Mouse (Mus musculus) liver, postnatal 0 days (tissue): ENCODE data around the gene Rxfp3. TPM values are rescaled to one million over a fixed set of nuclear protein-coding genes. Genes with fewer than 3 reads are reported as not detected.

Source experiments
- ATAC-seq: fragments of 200-750 bp; cut with Nextera tagmentation; 2 replicates; pipeline ENCODE4 v1.8.0; 2017; ENCODE audit warnings: mild to moderate bottlenecking, moderate library complexity
- DNase-seq: peaks from one replicate; pipeline ENCODE4 v3.0.0-alpha.2; 2016
- H3K27ac ChIP-seq: fragments of 300-500 bp; sonication (generic); 2 replicates; pipeline ENCODE4 v1.5.1; 2014; ENCODE audit warnings: antibody characterized with exemption, moderate library complexity, mild to moderate bottlenecking, low read depth
- H3K27me3 ChIP-seq: fragments of 300-500 bp; sonication (generic); 2 replicates; pipeline ENCODE4 v1.6.1; 2014; ENCODE audit warnings: low read length, control low read depth, mixed read lengths; ENCODE audit not compliant: insufficient read depth
- H3K36me3 ChIP-seq: fragments of 300-500 bp; sonication (generic); replicated peaks from 2 replicates; pipeline ENCODE4 v1.6.1; 2014; ENCODE audit warnings: mild to moderate bottlenecking, control low read depth, low read length, moderate library complexity, mixed read lengths; ENCODE audit not compliant: insufficient read depth
- H3K4me1 ChIP-seq: fragments of 300-500 bp; sonication (generic); 2 replicates; pipeline ENCODE4 v1.6.1; 2014; ENCODE audit warnings: antibody characterized with exemption, mild to moderate bottlenecking, control low read depth; ENCODE audit not compliant: insufficient read depth
- H3K4me2 ChIP-seq: fragments of 300-500 bp; sonication (generic); 2 replicates; pipeline ENCODE4 v1.6.1; 2014; ENCODE audit warnings: low read depth, mild to moderate bottlenecking, low read length, moderate library complexity, mixed read lengths
- H3K4me3 ChIP-seq: fragments of 300-500 bp; sonication (generic); 2 replicates; pipeline ENCODE4 v1.5.1; 2014; ENCODE audit warnings: low read depth, low read length
- H3K9ac ChIP-seq: fragments of 300-500 bp; sonication (generic); replicated peaks from 2 replicates; pipeline ENCODE4 v1.6.1; 2014; ENCODE audit warnings: mild to moderate bottlenecking, moderate library complexity
- H3K9me3 ChIP-seq: fragments of 300-500 bp; sonication (generic); 2 replicates; pipeline ENCODE4 v1.6.1; 2016; ENCODE audit warnings: mild to moderate bottlenecking, control low read depth, low read length, mixed read lengths
- CTCF ChIP-seq: sonication (generic); IDR thresholded peaks from 2 replicates; pipeline ENCODE4 v1.5.1; 2016; ENCODE audit warnings: antibody characterized with exemption, low read depth
- EP300 ChIP-seq: IDR thresholded peaks from 2 replicates; pipeline ENCODE4 v1.6.1; 2016; ENCODE audit warnings: antibody characterized with exemption, low read depth, mild to moderate bottlenecking
- WGBS: fragments of 180-500 bp; shearing (Covaris S2); extraction: QIAGEN DNeasy Blood & Tissue Kit; methylation state at CpG from one replicate; pipeline ENCODE4 v1.1.7; 2014; ENCODE audit not compliant: insufficient replicate concordance; 5-methylcytosine and 5-hydroxymethylcytosine counted together
- polyA plus RNA-seq: library from polyadenylated mRNA; unstranded; fragments of >200 nt; fragmentation: Nextera tagmentation; extraction: Ambion mirVana; gene quantifications from 2 replicates; pipeline ENCODE4 v1.2.1, GENCODE M21; 2015

Rxfp3 gene
- polyA plus RNA-seq = not detected in 2 replicates

- H3K4me3 ChIP-seq = peak within 1 kb of the TSS; percentile 30
- 7% methylated on average over 16 of the region's 16 CpGs for WGBS
- ATAC-seq = no peak
- no peaks in the 10 kb centered on the region for H3K9me3 ChIP-seq
- no peaks in the 10 kb centered on the region for H3K4me1 ChIP-seq
- H3K9ac ChIP-seq = no peak within 1 kb of the TSS
- DNase-seq = no peak
- no peak within 1 kb of the TSS for H3K27ac ChIP-seq
- peak within 1 kb of the TSS; percentile 59 for H3K4me2 ChIP-seq
- TF ChIP-seq EP300 (no peak), CTCF (no peak)
- no peaks in the 10 kb centered on the region for H3K36me3 ChIP-seq
- H3K27me3 ChIP-seq = peaks cover 36% of the 10 kb centered on the region
These were observed at the start of gene Rxfp3 for GRCm38 (mm10) chr15:11037711-11038110. Gene Rxfp3, minus strand, starts transcription at chr15:11037991.

DNA sequence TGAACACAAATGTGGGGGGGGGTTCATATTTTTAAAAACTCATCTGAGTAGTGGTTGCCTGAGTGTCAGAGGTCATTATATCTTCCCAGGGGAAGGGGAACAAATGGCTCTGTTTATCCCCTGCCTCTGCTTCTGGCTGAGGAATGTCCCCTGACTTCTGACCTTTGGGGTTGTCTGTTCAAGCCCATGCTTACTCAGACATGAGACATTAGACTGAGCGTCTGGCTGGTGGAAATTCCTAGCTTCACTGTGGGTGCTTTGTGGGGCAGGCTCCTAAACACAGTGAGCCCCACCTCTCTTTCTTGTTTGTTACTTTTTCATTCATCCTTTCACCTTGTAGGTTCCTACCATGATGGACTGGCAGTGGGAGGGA lies 47.2 kb upstream of the Rxfp3 start:
- no peaks in the 10 kb centered on the region for H3K27me3 ChIP-seq
- TF ChIP-seq CTCF (no peak), EP300 (no peak)
- H3K9me3 ChIP-seq = no peaks in the 10 kb centered on the region
- H3K36me3 ChIP-seq = no peaks in the 10 kb centered on the region
- H3K4me2 ChIP-seq = no peak overlapping the region
- no peak overlapping the region for H3K4me3 ChIP-seq
- no peaks in the 10 kb centered on the region for H3K4me1 ChIP-seq
- DNase-seq (no peak), ATAC-seq (no peak)
- no peak overlapping the region for H3K27ac ChIP-seq
- WGBS = 39% methylated on average over 1 of the region's 1 CpGs
- H3K9ac ChIP-seq = no peak overlapping the region

DNA sequence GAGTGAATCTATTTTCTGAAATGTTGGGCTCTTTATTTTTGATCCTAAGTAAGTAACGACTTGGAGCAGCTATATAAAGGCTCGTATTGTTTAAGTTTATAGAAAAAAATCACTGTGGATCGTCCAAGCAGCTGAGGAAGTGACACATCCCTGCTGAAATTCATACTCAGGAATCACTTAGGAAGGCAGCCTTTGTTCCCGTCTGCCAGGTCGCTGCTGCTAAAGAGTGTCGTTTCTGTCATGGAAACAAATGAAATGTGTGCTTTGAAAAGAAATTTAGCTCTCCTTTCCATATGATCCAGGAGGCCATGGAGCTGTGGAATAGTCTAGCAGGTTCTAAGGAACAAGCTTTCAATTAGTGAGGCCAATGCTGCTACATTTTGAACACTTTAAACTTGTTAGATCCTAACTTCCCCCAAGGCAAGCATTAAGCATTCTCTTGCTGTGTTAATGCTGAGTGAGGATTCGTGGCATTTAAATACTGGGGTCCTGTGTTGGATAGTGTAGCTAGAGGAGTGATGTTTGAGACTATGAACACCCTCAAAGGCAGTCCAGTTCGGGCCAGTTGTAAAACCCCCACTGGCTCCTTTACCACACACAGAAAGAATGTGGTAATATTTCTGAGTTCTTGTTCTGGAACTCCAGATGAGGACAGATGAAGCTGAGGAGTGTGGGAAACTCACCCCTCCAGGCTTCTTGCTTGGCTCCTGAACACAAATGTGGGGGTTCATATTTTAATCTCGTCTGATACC lies 46.6 kb upstream of the Rxfp3 start:
- no peak overlapping the region for H3K4me2 ChIP-seq
- WGBS = 45% methylated on average over 9 of the region's 9 CpGs
- no peaks in the 10 kb centered on the region for H3K4me1 ChIP-seq
- H3K36me3 ChIP-seq = no peaks in the 10 kb centered on the region
- no peaks in the 10 kb centered on the region for H3K27me3 ChIP-seq
- no peaks in the 10 kb centered on the region for H3K9me3 ChIP-seq
- DNase-seq (no peak), ATAC-seq (no peak)
- TF ChIP-seq EP300 (no peak), CTCF (no peak)
- H3K9ac ChIP-seq = no peak overlapping the region
- no peak overlapping the region for H3K27ac ChIP-seq
- H3K4me3 ChIP-seq = no peak overlapping the region

DNA sequence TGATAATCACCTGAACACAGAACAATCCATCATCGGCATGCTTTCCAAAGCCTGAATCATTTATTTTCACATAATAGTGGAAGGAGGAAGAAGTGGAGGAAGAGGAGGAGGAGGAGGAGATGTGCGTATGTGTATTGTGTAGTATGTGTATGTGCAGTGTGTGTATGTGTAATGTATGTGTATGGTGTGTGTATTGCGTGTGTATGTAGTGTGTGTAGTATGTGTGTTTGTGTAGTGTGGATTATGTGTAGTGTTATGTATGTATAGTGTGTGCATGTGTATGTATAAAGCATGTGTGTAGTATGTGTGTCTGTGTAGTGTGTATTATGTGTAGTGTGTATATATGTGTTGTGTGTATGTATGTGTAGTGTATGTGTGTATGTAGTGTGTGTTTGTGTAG lies 45.9 kb upstream of the Rxfp3 start:
- Histone ChIP-seq H3K4me1 (no peaks in the 10 kb centered on the region), H3K9me3 (no peaks in the 10 kb centered on the region), H3K27ac (no peak overlapping the region), H3K27me3 (no peaks in the 10 kb centered on the region), H3K4me2 (no peak overlapping the region), H3K36me3 (no peaks in the 10 kb centered on the region), H3K9ac (no peak overlapping the region), H3K4me3 (no peak overlapping the region)
- DNase-seq (no peak), ATAC-seq (no peak)
- 83% methylated on average over 3 of the region's 3 CpGs for WGBS
- TF ChIP-seq CTCF (no peak), EP300 (no peak)

DNA sequence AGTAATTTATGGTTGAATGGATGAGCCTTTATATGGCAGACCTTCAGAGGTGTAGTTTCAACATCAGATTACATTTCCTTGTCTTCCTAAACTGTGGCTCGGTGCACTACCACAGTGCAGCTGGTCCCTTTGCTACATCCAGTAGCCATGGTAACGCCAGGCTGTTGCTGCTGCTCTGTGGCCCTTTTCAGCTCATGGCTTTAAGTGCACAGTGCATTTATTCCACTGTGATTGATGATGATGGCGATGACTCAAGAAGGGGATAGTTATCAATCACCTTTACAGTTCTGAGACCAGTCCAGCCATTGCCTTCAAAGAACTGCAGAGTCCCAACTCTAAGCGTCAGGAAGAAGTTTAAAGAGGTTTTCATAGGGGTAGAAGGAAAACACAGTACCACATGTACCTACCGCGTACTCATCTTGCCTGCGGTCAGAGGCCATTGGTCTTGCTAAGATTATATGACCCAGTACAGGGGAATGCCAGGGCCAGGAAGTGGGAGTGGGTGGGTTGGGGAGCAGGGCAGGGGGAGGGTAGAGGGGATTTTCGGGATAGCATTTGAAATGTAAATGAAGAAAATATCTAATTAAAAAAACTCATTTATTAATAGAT lies 45.3 kb upstream of the Rxfp3 start:
- Histone ChIP-seq H3K36me3 (no peaks in the 10 kb centered on the region), H3K4me3 (no peak overlapping the region), H3K27ac (no peak overlapping the region), H3K4me1 (no peaks in the 10 kb centered on the region), H3K4me2 (no peak overlapping the region), H3K27me3 (no peaks in the 10 kb centered on the region), H3K9ac (no peak overlapping the region), H3K9me3 (no peaks in the 10 kb centered on the region)
- DNase-seq (no peak), ATAC-seq (no peak)
- TF ChIP-seq EP300 (no peak), CTCF (no peak)
- WGBS = 79% methylated on average over 8 of the region's 8 CpGs

- 78% methylated on average over 3 of the region's 3 CpGs for WGBS
- Histone ChIP-seq H3K4me1 (no peaks in the 10 kb centered on the region), H3K36me3 (no peaks in the 10 kb centered on the region), H3K9ac (no peak overlapping the region), H3K27ac (no peak overlapping the region), H3K9me3 (no peaks in the 10 kb centered on the region), H3K4me3 (no peak overlapping the region), H3K27me3 (no peaks in the 10 kb centered on the region), H3K4me2 (no peak overlapping the region)
- TF ChIP-seq CTCF = no peak
- no peak for TF ChIP-seq EP300
- DNase-seq = no peak
- ATAC-seq = no peak
These were observed 38.1 kb upstream of the Rxfp3 start for GRCm38 (mm10) chr15:11075726-11076361.
